Mouse (Mus musculus) lung, adult 2 months (tissue): ENCODE results near the gene Tmem40.

Experiments used
- CTCF ChIP-seq: fragments of 200-500 bp; IDR thresholded peaks from 2 replicates; pipeline ENCODE4 v1.5.1; 2011; ENCODE audit warnings: mild to moderate bottlenecking, low read length, control low read depth; ENCODE audit not compliant: insufficient read depth
- POLR2A ChIP-seq: fragments of 200-500 bp; IDR thresholded peaks from 2 replicates; pipeline ENCODE4 v1.6.1; 2011; ENCODE audit warnings: low read depth, mild to moderate bottlenecking, control low read depth, low read length, borderline replicate concordance; ENCODE audit errors: extremely low read depth

- TF ChIP-seq POLR2A (no peak), CTCF (no peak)
Observed at GRCm38 (mm10) chr6:115734909-115735308, 27.3 kb downstream of the Tmem40 start.
